Mouse (Mus musculus) CD4-positive naive resting alpha-beta T cell, adult 76 days (primary cell): ENCODE data around the gene C87436. TPM values are rescaled to one million over a fixed set of nuclear protein-coding genes. Genes with fewer than 3 reads are reported as not detected.

ENCODE experiments used
- total RNA-seq: library from RNA; stranded (reverse); gene quantifications from one replicate; pipeline ENCODE4 v1.2.4, GENCODE M21; 2023

C87436 gene
- 46.3 TPM for total RNA-seq

DNA sequence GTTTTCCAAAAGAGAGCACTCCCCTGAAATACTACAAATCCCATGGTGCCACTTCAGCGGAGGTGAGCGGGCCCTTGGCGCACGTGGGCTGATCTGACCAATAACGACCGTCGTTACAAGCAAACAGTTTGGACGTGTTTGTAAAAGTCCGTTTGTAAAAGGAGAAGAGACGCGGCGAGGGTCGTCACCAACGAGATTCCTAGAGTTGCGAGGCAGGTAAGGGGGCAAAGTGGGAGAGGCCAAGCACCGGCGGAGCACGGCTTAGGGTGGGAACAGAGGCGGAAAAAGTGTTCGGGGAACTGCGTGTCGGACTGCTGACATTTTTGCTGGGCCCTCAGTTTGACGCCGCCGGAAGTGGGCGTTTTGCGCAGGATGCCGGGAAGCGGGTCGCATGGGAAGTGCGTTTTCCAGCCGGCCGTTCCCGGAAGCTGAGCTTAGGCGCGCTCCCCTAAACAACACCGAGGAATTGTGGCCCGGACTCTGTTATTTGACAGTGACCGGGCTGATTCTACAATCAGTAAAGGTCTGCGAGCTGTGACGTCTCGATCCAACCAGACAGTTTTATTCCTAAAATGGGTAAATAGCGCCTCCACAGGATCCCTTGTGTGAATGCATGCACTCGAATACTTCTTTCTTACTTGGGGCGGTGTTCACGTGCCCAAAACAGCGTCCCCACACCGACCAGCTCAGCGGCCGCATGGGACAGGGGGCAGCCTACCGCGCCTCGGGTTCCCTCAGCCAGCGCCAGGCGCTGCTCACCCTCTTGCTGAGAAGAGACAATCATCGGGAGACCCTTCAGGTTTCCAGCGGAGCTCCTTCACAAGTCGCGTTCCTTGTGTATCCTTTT, at the start of gene C87436:
Gene C87436, plus strand, starts transcription at position 103 of the 847 bp plus-strand sequence.

DNA sequence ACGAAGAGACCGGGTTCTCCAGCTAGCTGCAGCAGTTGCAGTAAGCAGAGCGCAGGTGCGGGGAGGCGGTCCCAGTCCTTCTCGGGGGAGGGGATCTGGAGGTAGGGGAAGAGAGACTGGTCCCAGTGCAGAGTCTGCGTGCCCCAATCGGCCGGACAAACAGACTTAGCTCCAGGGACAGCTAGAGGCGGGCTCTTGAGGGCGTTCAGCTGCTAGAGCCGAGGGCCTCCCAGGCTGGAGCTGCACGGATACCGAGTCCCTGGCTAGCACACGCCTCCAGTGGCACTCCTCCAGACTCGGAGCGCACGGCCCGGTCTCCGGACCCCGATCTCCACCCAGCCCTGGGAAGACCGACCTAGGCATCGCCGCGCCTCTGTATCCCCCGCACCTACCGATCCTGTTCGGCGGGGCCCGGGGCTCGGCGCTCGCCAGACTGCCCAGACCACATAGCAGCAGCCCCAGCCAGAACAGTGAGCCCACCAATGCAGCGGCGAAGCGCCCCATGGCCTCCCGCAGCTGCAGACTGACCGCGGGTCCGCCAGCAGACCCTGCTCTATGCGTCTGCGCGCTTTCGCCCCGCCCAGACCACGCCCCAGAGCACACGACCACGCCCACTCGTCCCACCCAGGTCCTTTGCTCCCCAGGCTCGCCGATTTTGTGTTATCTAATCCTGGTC, 41.5 kb upstream of the C87436 start, which contains the start of gene Pcyox1:
Gene Pcyox1, minus strand, starts transcription at position 574 of the 676 bp plus-strand sequence.

GRCm38 (mm10) chr6:86404100-86404861, 33.9 kb upstream of the C87436 start, which contains the start of gene Tia1:
TSS of gene Tia1 (plus strand) at chr6:86404219.

DNA sequence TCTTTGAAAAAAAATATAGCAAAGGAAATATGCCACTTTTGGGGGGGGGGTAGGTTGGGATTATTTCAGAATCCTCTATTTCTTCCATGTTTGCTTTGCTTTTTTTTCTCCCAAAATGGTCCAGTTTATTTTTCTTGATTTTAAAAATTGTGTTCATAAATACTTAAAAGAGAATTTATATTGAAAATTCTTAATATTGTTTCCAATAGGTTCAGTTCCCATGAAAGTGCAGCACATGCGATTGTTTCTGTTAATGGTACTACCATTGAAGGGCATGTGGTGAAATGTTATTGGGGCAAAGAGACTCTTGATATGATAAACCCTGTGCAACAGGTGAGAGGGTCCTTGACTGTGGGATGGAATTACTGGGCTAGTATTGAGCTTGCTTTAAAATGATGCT, 11.8 kb upstream of the C87436 start, which contains the start of gene Gm44790:
Gene Gm44790, plus strand, starts transcription at position 301 of the 400 bp plus-strand sequence.

Other genes starting within 250 kb of the C87436 start
- gene Tgfa, start 243.2 kb upstream of the C87436 start, total RNA-seq = not detected
- 14.0 TPM for gene Fam136a, start 72.7 kb upstream of the C87436 start, total RNA-seq
- 213 TPM for gene Snrpg, start 67.1 kb upstream of the C87436 start, total RNA-seq
- gene Pcyox1, start 41.2 kb upstream of the C87436 start, total RNA-seq = 8.5 TPM
- 64.9 TPM for gene Tia1, start 34.2 kb upstream of the C87436 start, total RNA-seq
- not detected for gene Gm44790, start 11.7 kb upstream of the C87436 start, total RNA-seq
- 207 TPM for gene Pcbp1, start 87.9 kb downstream of the C87436 start, total RNA-seq
- 0.85 TPM for gene Asprv1, start 189.8 kb downstream of the C87436 start, total RNA-seq
- 75.6 TPM for gene Mxd1, start 230.8 kb downstream of the C87436 start, total RNA-seq
- 40.9 TPM for gene Snrnp27, start 246.1 kb downstream of the C87436 start, total RNA-seq